Mouse (Mus musculus) gastrocnemius, adult 2 months (tissue): ENCODE measurements around the gene Rnaseh2a. TPM values are rescaled to one million over a fixed set of nuclear protein-coding genes. Genes with fewer than 3 reads are reported as not detected.

Experiments
- DNase-seq: peaks from one replicate; pipeline ENCODE4 v3.0.0; 2022
- H3K27ac ChIP-seq: fragments of 200-600 bp; 2 replicates; pipeline ENCODE4 v1.8.1; 2022; ENCODE audit warnings: mild to moderate bottlenecking
- H3K4me3 ChIP-seq: fragments of 200-600 bp; 2 replicates; pipeline ENCODE4 v1.8.1; 2022; ENCODE audit warnings: mild to moderate bottlenecking, moderate library complexity
- CTCF ChIP-seq: fragments of 200-600 bp; IDR thresholded peaks from 2 replicates; pipeline ENCODE4 v1.8.1; 2022; ENCODE audit warnings: antibody characterized with exemption, mild to moderate bottlenecking, moderate library complexity
- intact Hi-C: fragments of 180-260 bp; cut with DNase I; formaldehyde crosslinking; loops from one replicate; pipeline ENCODE4 v1.15.1; 2025
- total RNA-seq, 2 experiments: library from RNA; stranded (reverse); gene quantifications; 2 replicates each; pipeline ENCODE4 v1.2.3; 2021

Rnaseh2a gene
- total RNA-seq, 2 experiments from 2014 or later, result 22.1 to 25.9 TPM

DNA sequence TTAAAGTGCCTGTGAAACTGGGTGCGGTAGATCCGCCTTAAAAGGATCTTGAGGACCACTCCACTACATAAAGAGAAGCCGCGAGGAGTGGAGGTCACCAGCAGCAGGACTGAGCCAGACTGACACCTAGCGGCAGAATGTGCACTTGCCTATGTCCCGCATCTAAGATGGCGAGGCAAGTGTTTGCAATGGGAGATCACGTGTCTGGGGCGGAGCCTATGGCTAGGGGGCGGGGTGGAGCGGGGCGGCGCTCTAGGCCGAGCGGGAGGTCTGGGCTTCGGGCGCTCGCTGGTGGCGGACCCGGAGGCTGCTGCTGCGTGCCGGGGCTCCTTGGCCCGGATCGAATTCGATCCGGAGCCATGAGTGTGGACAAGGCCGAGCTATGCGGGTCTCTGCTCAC lies 20.8 kb upstream of the Rnaseh2a start, which contains the start of gene Hook2:
TSS of gene Hook2 (plus strand) at position 255 of the 400 bp plus-strand sequence.
- peak; percentile 98 for DNase-seq
- Histone ChIP-seq H3K27ac (peak within 1 kb of the TSS; percentile 90), H3K4me3 (peak within 1 kb of the TSS; percentile 83)
- intact Hi-C loops, result loop anchor here (1.0 kb wide), 1 partner anchor 15 kb away; no protein-coding TSS in a partner anchor
- peak; percentile 73 for TF ChIP-seq CTCF

DNA sequence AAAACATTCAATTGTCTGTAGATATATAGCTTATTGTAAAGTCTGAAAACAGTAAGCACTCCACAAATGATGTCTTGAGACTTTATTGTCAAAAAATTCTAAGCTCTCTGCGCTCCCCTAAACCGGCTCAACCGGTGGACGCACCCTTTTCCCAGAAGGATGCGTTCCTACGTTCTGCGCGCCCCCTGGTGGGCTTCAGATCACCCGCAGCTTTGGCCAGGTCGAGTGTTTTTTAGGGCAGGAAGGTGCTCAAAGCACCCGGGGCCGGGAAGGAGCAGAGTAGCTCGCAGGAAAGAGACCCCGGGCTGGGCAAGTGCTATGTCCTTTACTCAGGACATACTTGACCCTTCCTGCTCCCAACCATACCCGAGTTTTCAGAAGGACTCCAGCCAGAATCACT lies 20.2 kb upstream of the Rnaseh2a start:
- peak overlapping the region; percentile 83 for H3K4me3 ChIP-seq

DNA sequence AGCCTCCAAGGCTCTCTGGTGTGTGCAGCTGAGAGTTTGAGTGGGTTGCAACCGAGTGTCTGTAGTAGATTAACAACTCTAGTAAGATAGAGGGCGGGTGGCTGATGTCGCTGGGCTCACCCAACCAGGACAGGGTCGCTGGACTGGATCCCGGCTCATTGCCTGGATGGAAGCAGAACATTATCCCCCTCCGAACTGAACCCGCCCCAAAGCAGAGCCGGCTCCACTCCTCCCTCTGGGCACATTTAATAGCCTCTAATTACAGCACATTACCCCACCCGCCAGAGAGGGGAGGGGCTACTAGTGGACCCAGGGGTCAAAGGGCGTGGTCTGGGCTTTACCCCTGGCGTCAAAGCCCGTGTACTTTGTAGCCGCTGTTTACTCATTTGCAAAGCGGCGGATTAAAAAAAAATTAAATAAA lies 19.8 kb upstream of the Rnaseh2a start:
- TF ChIP-seq CTCF, result no peak
- DNase-seq, result peak; percentile 83
- peak overlapping the region; percentile 90 for H3K27ac ChIP-seq
- intact Hi-C loops, result no loop called here
- H3K4me3 ChIP-seq, result peak overlapping the region; percentile 83

More for the DNA sequence above, 20.2 kb upstream of the Rnaseh2a start:
- intact Hi-C loops, result loop anchor here (1.0 kb wide), 1 partner anchor 15 kb away; no protein-coding TSS in a partner anchor
- peak; percentile 94 for DNase-seq
- peak; percentile 88 for TF ChIP-seq CTCF
- peak overlapping the region; percentile 90 for H3K27ac ChIP-seq

DNA sequence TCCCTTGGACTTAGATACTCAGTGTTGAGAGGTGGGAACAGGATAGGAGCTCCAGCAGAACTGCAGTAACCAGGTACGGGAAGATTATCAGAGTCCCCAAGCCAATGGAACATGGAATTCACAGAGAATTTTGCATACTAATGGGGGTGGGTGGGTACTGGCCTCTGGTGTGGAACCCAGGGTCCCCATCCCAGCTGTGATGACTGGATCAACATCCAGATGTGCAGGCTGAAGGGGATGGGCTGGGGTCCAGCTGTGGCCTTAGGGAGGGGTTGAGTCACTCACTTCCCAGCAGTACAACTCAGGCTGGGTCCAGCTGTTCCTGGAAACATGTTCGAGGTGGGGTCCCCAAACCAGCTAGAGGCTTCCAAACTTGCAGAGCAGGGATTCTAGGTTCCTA lies 18.3 kb upstream of the Rnaseh2a start:
- TF ChIP-seq CTCF, result no peak
- no peak overlapping the region for H3K4me3 ChIP-seq
- DNase-seq, result no peak
- H3K27ac ChIP-seq, result no peak overlapping the region
- intact Hi-C loops, result no loop called here

DNA sequence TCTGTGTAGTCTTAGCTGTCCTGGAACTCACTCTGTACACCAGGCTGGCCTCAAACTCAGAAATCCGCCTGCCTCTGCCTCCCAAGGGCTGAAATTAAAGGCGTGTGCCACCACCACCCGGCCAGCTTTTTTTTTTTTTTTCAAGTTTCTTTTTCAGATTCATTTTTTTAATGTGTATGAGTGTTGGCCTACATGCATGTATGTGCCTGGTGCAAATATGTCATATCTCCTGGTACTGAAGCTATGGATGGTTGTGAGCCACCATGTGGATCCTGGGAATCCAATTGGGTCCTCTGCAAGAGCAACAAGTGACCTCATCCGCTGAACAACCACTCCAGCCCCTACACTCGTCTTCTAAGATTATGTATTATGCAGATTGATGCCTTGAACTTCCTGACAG lies 17.8 kb upstream of the Rnaseh2a start:
- intact Hi-C loops, result no loop called here
- no peak for TF ChIP-seq CTCF
- Histone ChIP-seq H3K4me3 (no peak overlapping the region), H3K27ac (no peak overlapping the region)
- DNase-seq, result no peak

DNA sequence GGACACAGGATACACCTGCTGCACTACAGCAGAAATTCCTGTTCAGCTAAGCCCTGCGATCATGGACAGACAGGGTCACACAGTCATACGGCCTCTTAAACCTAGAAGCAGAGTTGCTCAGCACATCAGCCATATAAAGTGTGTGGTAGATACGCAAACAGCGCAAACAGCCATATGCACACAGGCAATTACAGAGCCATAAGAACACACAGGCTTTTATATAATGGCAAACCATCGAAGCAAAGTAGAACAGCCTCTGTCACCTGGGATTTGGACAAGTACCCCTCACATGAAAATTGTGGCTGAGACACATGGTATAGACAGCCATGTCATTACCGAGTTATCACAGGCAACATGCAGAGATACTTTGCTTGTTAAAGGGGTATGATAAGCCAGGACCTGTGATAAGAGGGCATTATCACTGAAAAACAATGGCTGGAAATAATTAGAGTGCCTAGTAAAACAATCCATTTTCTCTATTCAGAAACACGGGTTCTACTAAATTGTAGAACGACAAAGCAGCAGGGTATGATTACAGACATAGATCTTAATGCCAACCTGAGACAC lies 16.9 kb upstream of the Rnaseh2a start:
- TF ChIP-seq CTCF, result no peak
- no peak for DNase-seq
- H3K4me3 ChIP-seq, result peak overlapping the region; percentile 86
- intact Hi-C loops, result no loop called here
- peak overlapping the region; percentile 87 for H3K27ac ChIP-seq

DNA sequence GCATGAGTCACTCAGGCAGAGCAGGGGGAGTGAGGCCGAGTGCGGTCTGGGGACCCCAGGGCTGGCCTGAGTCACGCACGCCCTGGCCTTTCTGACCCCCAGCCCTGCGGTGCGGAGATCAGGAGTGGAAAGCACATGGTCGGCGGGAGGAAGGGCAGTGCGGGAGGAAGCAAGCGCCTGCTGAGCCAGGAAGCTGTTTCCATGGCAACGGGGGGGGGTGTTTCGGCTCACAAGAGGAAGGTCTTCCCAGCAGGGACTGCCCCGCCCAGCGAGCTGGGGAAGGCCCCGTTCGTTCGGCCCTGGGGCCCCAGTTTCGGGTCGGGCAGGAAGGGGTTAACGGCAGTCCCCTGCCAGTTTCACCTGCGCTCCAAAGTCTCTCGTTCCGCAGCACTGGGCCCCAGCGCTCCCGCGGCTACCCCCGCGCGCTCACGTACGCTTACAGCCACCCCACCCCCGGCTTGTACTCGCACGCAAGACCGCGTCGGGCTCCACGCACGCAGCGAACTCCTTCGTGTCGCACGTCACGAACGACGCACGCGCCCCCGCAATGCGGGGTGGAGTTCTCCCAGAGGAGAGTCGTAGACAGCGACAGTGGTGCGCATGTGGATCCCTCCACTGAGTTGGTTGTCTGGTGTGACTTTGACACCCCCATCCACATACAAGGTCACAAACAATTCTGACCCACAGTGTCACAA lies 16.3 kb upstream of the Rnaseh2a start:
- TF ChIP-seq CTCF, result no peak
- peak overlapping the region; percentile 87 for H3K27ac ChIP-seq

DNA sequence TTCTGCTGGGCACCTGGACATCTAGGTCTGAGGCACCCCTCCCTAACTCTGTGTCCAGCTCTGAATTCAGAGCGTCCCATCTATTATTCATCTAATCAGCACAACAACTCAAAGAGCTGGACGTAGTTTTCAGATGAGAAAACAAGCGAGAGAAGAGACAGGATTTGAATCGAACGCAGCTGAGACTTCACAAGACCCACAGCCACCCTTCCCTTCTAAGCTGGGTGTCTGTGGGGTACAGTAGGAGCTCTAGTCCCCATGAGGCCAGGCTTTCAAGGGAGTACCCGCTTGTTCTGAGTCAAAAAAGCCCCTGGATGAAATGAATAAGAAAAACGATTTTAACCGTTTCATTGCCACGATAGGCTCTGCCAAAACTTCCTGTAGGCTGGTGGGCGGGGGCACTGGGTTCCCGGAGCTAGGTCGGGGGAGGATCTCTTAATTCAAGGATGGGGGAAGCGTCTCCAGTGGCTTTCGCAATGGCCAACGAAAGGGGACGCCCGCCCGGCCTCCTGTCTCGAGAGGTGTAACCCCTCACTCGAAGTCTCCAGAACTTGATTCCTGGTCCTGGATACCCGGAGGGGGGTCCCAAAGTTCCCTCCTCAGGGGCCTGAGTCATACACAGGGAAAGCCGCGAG lies 15.6 kb upstream of the Rnaseh2a start:
- no peak for DNase-seq
- TF ChIP-seq CTCF, result no peak
- intact Hi-C loops, result no loop called here
- Histone ChIP-seq H3K4me3 (peak overlapping the region; percentile 86), H3K27ac (peak overlapping the region; percentile 87)

More for the DNA sequence above, 16.3 kb upstream of the Rnaseh2a start:
- peak; percentile 87 for DNase-seq
- H3K4me3 ChIP-seq, result peak overlapping the region; percentile 86
- intact Hi-C loops, result no loop called here

DNA sequence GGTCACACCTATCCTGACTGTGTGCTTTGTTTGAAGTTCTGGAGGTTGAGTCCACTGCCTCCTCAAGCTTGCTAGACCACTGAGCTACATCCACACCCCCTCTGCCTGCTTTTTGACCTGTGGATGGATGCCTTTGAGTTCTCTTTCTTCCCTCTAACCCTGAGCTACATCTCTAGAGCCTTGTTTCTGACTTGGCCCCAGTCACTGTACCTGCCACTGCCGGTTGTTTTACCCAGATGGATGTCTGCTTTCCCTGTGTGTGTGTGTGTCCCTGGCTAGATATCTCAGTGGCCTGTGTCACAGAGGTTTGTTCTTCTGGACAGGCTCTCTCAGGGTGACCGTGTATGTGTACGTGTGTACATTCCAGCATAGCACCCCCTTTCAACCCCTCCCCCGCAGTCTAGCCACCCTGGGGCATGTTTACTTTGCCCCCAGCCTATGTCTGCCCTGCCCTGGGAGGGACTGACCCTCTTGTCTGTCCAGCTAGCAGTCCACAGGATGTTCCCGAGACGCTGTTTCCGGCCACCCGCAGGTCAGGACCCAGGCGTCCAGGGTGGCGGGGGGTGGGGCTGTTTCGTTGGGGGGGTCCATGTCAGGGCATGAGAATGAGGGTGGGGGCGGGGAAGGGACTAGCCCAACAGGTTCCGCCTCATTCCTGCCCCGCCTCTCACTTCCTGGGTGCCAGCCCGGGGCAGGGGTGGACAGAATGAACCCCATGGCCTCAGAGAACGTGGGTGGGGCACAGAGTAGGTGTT lies 14.9 kb upstream of the Rnaseh2a start:
- no peak for DNase-seq
- Histone ChIP-seq H3K27ac (peak overlapping the region; percentile 87), H3K4me3 (peak overlapping the region; percentile 86)
- no peak for TF ChIP-seq CTCF
- intact Hi-C loops, result no loop called here

DNA sequence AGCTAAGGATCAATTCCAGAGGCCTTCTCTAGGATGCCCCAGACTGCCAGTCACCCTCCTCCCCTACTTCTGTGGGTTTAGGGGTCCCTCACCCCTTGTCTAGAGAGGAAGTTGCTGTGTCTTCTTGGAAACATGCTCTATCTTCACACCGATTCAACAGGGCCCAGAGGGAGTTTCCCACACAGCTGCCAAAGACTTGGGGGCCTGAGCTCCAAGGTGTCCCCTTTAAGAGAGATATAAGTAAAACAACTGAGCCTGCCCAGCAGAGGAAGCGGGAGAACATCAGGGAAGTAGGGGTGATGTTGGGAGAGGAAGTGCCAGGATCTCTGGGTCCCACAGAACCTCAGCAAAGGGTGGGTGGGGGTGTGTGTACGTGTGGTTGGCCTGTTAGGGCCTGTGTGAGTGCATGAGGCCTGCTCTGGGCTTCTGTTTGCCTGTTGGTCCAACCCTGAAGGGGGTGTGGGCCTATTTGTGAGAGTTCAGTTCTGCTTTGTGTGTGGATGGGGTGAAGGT lies 13.0 kb upstream of the Rnaseh2a start:
- DNase-seq, result no peak
- intact Hi-C loops, result no loop called here
- Histone ChIP-seq H3K4me3 (no peak overlapping the region), H3K27ac (peak overlapping the region; percentile 100; the same call in 1 of the 2 replicates)
- no peak for TF ChIP-seq CTCF

DNA sequence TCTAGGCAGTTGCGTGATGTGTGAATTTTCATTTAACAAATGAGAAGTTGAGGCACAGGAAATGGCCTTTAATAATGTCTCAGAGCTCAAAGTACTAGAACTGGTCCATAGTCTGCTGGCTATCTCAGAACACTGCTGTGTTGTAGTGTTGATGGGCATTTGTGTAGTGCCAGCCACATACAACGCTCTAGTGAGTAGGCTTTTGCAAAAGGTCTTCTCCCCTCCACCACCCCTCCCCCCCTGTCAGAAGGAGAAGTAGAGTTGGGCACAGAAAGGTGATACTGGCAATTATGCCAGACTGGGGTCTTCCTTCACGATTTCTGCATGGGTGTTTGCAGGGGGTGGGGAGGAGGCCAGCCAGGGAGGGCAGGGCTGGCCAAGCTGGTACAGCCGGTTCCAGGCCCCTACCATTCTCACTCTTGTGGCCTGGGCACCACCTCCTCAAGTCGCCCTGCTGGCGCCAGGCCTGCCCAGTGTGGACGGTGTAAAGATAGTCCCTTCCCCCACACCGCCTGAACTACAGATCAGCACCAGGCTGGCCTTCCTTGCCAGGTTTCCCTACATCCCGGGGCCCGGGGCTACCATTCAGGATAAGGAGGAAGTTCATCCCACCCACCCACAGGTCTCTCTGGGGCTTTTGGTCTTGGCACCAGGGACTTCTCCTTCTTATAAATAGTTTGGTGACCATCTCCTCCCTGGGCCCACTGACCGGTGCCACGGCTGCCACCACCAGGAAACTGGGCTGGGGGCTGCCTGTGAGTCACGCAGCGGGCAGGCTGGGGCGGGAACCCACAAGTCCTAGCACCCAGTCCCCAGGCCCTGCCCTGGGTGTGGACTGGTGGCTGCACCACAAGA lies 12.3 kb upstream of the Rnaseh2a start:
- DNase-seq, result peak; percentile 26
- H3K4me3 ChIP-seq, result no peak overlapping the region
- H3K27ac ChIP-seq, result peak overlapping the region; percentile 100
- TF ChIP-seq CTCF, result no peak
- intact Hi-C loops, result no loop called here
